Mouse (Mus musculus): ENCODE data around the gene Tmem229b.

GRCm38 (mm10) chr12:79035349-79035748, 27.9 kb upstream of the Tmem229b start:
- TF ChIP-seq POLR2A (IDR thresholded peaks at IDR 0.05; ENCODE audit: borderline replicate concordance, low read depth, low read length): no peak
- TF ChIP-seq CTCF (IDR thresholded peaks at IDR 0.05; ENCODE audit: low read depth, low read length): no peak

Data from bone marrow macrophage, adult 2 months (primary cell).